Mouse (Mus musculus) bone marrow, adult 2 months (tissue): Measurements from ENCODE around the gene Esp15. TPM values are rescaled to one million over a fixed set of nuclear protein-coding genes. Genes with fewer than 3 reads are reported as not detected.
"Not testable (repeated sequence)": the region's sequence is repeated elsewhere in the genome, so short reads cannot be mapped to it uniquely, and the experiment has no call there.

Source experiments
- H3K27ac ChIP-seq: fragments of 200-500 bp; 2 replicates; pipeline ENCODE4 v1.5.1; 2012; ENCODE audit warnings: low read depth, mild to moderate bottlenecking, control low read depth, inconsistent platforms, low read length; ENCODE audit not compliant: control insufficient read depth, poor library complexity, insufficient read depth
- H3K4me1 ChIP-seq: fragments of 200-500 bp; 2 replicates; pipeline ENCODE4 v1.6.1; 2011; ENCODE audit warnings: low read length; ENCODE audit not compliant: control insufficient read depth, insufficient read depth
- H3K4me3 ChIP-seq: fragments of 200-500 bp; replicated peaks from 2 replicates; pipeline ENCODE3; 2011; ENCODE audit warnings: mild to moderate bottlenecking, low read depth, low read length, control low read depth; ENCODE audit not compliant: control insufficient read depth
- CTCF ChIP-seq: fragments of 200-500 bp; IDR thresholded peaks from 2 replicates; pipeline ENCODE4 v1.5.1; 2011; ENCODE audit warnings: low read length, control low read depth; ENCODE audit not compliant: control insufficient read depth, insufficient read depth
- POLR2A ChIP-seq: fragments of 200-500 bp; IDR thresholded peaks from 2 replicates; pipeline ENCODE4 v1.6.1; 2011; ENCODE audit warnings: low read depth, mild to moderate bottlenecking, control low read depth, low read length, borderline replicate concordance; ENCODE audit not compliant: control insufficient read depth
- WGBS: fragments of 180-500 bp; shearing (Covaris S2); methylation state at CpG from one replicate; pipeline ENCODE4 v1.1.7; 2018; 5-methylcytosine and 5-hydroxymethylcytosine counted together
- polyA plus RNA-seq: library from polyadenylated mRNA; stranded (reverse); fragments of >200 nt; gene quantifications from 2 replicates; pipeline ENCODE4 v1.2.4, GENCODE M21; 2011; ENCODE audit warnings: low replicate concordance; ENCODE audit not compliant: missing spikeins, insufficient read depth, insufficient read length

The Esp15 gene
- not detected in 2 replicates for polyA plus RNA-seq

DNA sequence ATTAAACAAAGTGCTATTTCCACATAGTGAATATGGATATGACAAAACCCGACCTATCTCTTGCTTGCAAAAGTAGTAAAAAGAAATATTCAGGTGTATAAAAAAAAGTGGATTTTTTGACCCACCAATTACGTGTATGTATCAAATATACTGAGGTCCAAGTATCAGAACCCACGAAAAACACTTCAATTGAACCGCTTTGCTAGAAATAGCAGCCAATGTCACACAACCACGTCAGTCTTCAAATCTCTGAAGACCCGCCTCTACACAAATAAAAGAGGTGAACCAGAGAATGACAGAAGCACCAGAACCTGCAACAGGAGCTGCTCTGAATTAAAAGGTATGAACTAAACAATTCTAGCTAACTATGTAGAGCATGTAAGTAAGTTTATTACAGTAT lies at the start of gene Esp15:
Gene Esp15, plus strand, starts transcription at position 301 of the 400 bp plus-strand sequence.
- not testable (repeated sequence) for H3K27ac ChIP-seq, H3K4me3 ChIP-seq, H3K4me1 ChIP-seq
- WGBS, result 52% methylated on average over 6 of the region's 6 CpGs

DNA sequence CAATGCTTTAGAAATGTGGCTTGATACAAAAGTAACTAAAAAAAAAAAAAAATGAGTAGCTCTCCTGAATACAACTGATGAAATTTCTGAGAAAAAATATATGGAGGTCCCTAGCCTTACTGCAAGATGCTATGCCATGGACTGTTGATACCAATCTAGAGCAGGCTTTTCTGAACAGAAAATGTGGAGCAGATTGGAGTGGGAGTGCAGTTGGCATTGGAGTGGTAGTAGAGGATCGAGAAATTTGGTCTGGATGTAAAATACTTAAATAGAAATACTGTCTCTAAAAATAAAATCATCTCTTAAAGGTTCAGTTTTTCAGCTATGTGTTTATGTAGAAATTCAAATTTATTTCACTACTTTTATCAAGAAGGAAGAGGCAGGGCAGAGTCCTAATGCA lies 49.2 kb upstream of the Esp15 start:
- no peak overlapping the region for H3K27ac ChIP-seq
- H3K4me1 ChIP-seq, result no peaks in the 10 kb centered on the region
- TF ChIP-seq POLR2A (no peak), CTCF (no peak)
- H3K4me3 ChIP-seq, result no peak overlapping the region
- 36% methylated on average over 1 of the region's 1 CpGs for WGBS

Other genes with a start within 250 kb of the Esp15 start
- gene Esp18, start 234.6 kb upstream of the Esp15 start, polyA plus RNA-seq, result not detected in 2 replicates
- not detected in 2 replicates for gene Esp16, start 104.8 kb upstream of the Esp15 start, polyA plus RNA-seq